Mouse (Mus musculus): Measurements from ENCODE around the gene Myl4.

DNA sequence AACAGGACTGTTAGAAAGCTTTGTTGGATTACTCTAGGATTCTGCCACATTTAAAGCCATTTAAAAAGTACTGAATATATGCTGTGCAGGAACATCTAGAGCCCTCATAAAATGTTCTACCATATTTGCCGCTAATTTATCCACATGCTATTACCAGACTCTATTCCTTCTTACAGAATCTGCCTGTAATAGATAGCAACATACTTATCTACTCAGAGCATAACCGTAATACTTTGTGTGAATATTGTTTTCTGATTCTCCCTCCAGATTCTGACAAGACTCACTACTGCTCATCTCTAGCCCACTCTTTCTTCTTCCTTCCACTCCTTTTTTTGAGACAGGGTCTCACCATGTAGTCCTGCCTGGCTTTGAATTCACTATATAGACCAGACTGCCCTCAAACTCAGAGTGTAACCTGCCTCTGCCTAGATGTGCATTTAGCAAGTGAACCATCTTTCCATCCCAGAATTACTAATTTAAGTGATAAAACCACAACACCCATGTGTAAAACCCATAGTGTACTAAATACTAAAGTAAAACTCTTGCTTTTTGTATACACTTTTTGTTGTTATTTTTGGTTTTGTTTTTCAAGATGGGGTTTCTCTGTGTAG lies 12.4 kb upstream of the Myl4 start:
- no peak for TF ChIP-seq FLI1 (IDR thresholded peaks at IDR 0.05; ENCODE audit: low read length)
- no peak for TF ChIP-seq GATA1 (IDR thresholded peaks at IDR 0.05; ENCODE audit: borderline replicate concordance, low read length)

Data from megakaryocyte, embryonic 14.5 days (primary cell).